Mouse (Mus musculus): ENCODE measurements around the gene Gch1. TPM values are rescaled to one million over a fixed set of nuclear protein-coding genes. Genes with fewer than 3 reads are reported as not detected.

Gene Gch1
- polyA plus RNA-seq, 1 experiment from 2014 or later = 9.7 TPM

DNA sequence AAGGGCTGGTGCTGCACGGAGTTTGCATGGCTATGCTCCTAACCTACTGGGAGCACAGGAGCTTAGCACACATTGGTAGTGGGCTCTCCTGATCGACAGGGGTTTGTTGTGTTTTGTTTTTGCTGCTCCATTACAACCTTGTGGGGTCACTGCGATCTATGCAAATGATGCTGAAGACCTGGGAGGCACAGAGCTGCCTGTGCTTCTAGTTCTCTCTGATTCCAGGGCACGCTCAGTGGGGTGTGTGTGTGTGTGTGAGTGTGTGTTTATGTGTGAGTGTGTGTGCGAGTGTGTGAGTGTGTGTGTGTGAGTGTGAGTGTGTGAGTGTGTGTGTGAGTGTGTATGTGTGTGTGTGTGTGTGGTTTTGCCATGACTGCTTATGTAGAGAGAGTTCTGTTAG lies 14.1 kb downstream of the Gch1 start:
- DNase-seq (ENCODE audit: low spot score) (no peak), ATAC-seq (no peak)
- no peak overlapping the region for H3K4me3 ChIP-seq (ENCODE audit: low read depth, low read length)
- no peak overlapping the region for H3K9ac ChIP-seq (replicated peaks; ENCODE audit: low read depth)
- H3K27me3 ChIP-seq (replicated peaks; ENCODE audit: insufficient read depth, low read length) = no peaks in the 10 kb centered on the region
- H3K9me3 ChIP-seq (ENCODE audit: low read length) = no peaks in the 10 kb centered on the region
- H3K27ac ChIP-seq (ENCODE audit: low read length) = no peak overlapping the region
- H3K4me1 ChIP-seq (ENCODE audit: insufficient read depth, low read depth, low read length) = peaks cover 9% of the 10 kb centered on the region; the same call in 1 of the 2 replicates
- no peak overlapping the region for H3K4me2 ChIP-seq (replicated peaks; ENCODE audit: low read depth, low read length)
- TF ChIP-seq EP300 (IDR thresholded peaks at IDR 0.05) = no peak
- no peak for TF ChIP-seq CTCF (IDR thresholded peaks at IDR 0.05)
- 73% methylated on average over 5 of the region's 5 CpGs for WGBS
- H3K36me3 ChIP-seq (ENCODE audit: insufficient read depth, low read length) = no peaks in the 10 kb centered on the region

DNA sequence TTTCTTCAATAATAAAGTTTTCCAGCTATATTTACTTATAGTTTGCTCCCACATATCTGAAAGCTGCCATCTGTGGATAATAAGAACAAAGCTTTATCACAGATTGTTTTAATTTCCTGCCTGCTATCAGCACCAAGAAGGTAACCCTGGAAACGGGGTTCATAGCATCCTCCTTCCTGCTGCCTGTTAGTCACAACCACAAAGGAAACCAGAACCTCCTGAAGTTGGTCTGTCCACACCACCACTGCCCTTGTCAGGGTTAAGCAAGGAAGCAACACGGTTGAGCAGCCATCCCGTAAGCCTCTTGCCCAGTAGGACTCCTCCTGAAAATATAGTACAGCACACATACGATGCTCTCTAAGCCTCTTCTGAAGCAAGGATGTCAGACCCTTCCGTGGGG lies 17.1 kb downstream of the Gch1 start:
- Histone ChIP-seq H3K9me3 (ENCODE audit: low read length) (no peaks in the 10 kb centered on the region), H3K27me3 (replicated peaks; ENCODE audit: insufficient read depth, low read length) (no peaks in the 10 kb centered on the region), H3K4me3 (ENCODE audit: low read depth, low read length) (no peak overlapping the region), H3K4me1 (ENCODE audit: insufficient read depth, low read depth, low read length) (no peaks in the 10 kb centered on the region), H3K36me3 (ENCODE audit: insufficient read depth, low read length) (no peaks in the 10 kb centered on the region), H3K27ac (ENCODE audit: low read length) (no peak overlapping the region), H3K9ac (replicated peaks; ENCODE audit: low read depth) (no peak overlapping the region), H3K4me2 (replicated peaks; ENCODE audit: low read depth, low read length) (no peak overlapping the region)
- WGBS = 63% methylated on average over 5 of the region's 5 CpGs
- no peak for TF ChIP-seq CTCF (IDR thresholded peaks at IDR 0.05)
- TF ChIP-seq EP300 (IDR thresholded peaks at IDR 0.05) = no peak
- DNase-seq (ENCODE audit: low spot score) (no peak), ATAC-seq (no peak)

DNA sequence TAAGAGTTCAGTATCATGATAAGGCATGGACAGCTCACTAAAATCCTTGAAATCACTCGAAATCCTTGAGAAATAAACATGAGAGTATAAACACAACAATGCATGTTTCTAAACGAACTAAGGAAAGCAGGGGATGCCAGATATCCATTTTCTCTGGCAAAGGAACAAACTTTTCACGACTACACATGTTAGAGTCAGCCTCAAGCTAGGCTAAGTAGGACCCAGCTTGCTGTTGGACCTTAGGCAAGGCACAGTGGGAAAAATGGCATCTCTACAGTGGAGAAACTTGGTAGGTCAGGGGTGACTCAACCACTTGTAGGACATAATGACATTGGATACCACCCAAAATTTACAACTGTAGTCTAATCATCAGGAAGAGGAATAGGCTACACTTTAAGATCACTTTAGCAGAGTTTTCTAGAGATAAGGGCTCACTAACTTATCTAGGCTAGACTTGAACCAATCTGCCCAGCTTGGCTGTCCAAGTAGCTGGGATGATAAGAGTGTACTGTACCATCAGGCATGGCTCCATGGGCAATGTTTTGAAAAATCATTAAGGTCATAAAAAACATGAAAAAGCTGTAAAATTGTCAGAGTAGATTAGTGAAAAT lies 18.6 kb downstream of the Gch1 start:
- TF ChIP-seq CTCF (IDR thresholded peaks at IDR 0.05) = no peak
- TF ChIP-seq EP300 (IDR thresholded peaks at IDR 0.05) = no peak
- no peak overlapping the region for H3K27ac ChIP-seq (ENCODE audit: low read length)
- H3K9ac ChIP-seq (replicated peaks; ENCODE audit: low read depth) = no peak overlapping the region
- H3K27me3 ChIP-seq (replicated peaks; ENCODE audit: insufficient read depth, low read length) = no peaks in the 10 kb centered on the region
- DNase-seq (ENCODE audit: low spot score) = no peak
- H3K9me3 ChIP-seq (ENCODE audit: low read length) = no peaks in the 10 kb centered on the region
- no peak for ATAC-seq
- H3K4me3 ChIP-seq (ENCODE audit: low read depth, low read length) = no peak overlapping the region
- H3K4me1 ChIP-seq (ENCODE audit: insufficient read depth, low read depth, low read length) = no peaks in the 10 kb centered on the region
- no peak overlapping the region for H3K4me2 ChIP-seq (replicated peaks; ENCODE audit: low read depth, low read length)
- H3K36me3 ChIP-seq (ENCODE audit: insufficient read depth, low read length) = no peaks in the 10 kb centered on the region
- 34% methylated on average over 3 of the region's 3 CpGs for WGBS

DNA sequence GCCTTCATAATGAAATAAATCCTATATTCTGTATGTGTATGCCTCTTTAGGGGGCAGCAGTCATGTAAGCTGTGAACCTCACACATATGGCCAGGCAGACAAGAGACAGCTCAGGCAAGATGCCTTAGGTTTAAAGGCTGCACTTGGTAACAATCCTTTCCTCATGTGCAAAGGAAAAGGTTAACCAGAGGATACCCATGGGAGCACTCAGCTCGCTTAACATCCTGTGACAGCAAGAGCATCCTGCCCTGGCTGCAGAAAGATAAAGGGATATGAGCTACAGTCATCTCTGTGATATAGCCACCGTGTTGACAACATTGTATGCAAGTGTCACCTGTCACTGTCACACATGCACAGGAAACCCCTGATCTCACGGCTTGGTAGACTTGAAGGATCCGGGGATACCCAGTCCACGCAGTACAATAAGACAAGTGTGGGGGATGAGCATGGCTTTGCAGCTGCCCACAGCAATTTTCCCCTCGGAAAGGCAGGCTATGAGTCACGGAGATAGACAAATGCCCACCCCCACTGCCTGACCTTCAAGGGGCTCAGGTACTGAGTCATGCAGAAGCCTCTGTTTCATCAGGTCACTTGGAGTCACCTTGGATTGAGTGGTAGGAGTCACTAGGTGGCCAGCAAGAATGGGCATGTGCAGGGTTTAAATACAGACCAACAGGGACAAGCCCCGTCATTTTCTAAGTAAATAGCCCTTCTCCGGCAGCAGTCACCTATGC lies 19.4 kb downstream of the Gch1 start:
- no peak for ATAC-seq
- H3K4me1 ChIP-seq (ENCODE audit: insufficient read depth, low read depth, low read length) = no peaks in the 10 kb centered on the region
- H3K36me3 ChIP-seq (ENCODE audit: insufficient read depth, low read length) = no peaks in the 10 kb centered on the region
- 61% methylated on average over 9 of the region's 9 CpGs for WGBS
- TF ChIP-seq CTCF (IDR thresholded peaks at IDR 0.05) (no peak), EP300 (IDR thresholded peaks at IDR 0.05) (no peak)
- H3K4me3 ChIP-seq (ENCODE audit: low read depth, low read length) = no peak overlapping the region
- no peak overlapping the region for H3K27ac ChIP-seq (ENCODE audit: low read length)
- no peak overlapping the region for H3K4me2 ChIP-seq (replicated peaks; ENCODE audit: low read depth, low read length)
- DNase-seq (ENCODE audit: low spot score) = no peak
- H3K9ac ChIP-seq (replicated peaks; ENCODE audit: low read depth) = no peak overlapping the region
- H3K9me3 ChIP-seq (ENCODE audit: low read length) = no peaks in the 10 kb centered on the region
- H3K27me3 ChIP-seq (replicated peaks; ENCODE audit: insufficient read depth, low read length) = no peaks in the 10 kb centered on the region

DNA sequence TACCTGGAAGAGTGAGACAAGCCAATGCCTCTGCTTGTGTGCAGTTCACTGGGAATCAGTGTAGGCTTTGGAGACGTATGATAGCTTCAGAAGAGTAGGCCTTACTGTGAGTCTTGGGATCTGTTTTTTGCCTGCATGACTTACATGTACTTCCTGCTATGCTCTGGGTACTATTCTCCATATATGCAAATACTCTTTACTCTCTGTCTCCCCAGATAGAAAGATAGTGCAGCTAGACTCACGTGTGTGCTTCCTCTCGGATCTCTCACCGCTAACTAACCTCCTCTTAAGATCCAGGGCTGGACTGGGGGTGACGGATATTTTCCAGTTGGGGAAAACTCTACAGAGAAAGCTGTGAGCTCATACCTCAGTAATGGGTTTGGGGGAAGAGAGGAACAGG lies 23.5 kb downstream of the Gch1 start:
- H3K27ac ChIP-seq (ENCODE audit: low read length) = no peak overlapping the region
- ATAC-seq (no peak), DNase-seq (ENCODE audit: low spot score) (no peak)
- no peaks in the 10 kb centered on the region for H3K4me1 ChIP-seq (ENCODE audit: insufficient read depth, low read depth, low read length)
- 81% methylated on average over 5 of the region's 5 CpGs for WGBS
- TF ChIP-seq EP300 (IDR thresholded peaks at IDR 0.05) (no peak), CTCF (IDR thresholded peaks at IDR 0.05) (no peak)
- H3K4me3 ChIP-seq (ENCODE audit: low read depth, low read length) = no peak overlapping the region
- H3K9ac ChIP-seq (replicated peaks; ENCODE audit: low read depth) = no peak overlapping the region
- no peaks in the 10 kb centered on the region for H3K9me3 ChIP-seq (ENCODE audit: low read length)
- no peaks in the 10 kb centered on the region for H3K36me3 ChIP-seq (ENCODE audit: insufficient read depth, low read length)
- no peaks in the 10 kb centered on the region for H3K27me3 ChIP-seq (replicated peaks; ENCODE audit: insufficient read depth, low read length)
- no peak overlapping the region for H3K4me2 ChIP-seq (replicated peaks; ENCODE audit: low read depth, low read length)

DNA sequence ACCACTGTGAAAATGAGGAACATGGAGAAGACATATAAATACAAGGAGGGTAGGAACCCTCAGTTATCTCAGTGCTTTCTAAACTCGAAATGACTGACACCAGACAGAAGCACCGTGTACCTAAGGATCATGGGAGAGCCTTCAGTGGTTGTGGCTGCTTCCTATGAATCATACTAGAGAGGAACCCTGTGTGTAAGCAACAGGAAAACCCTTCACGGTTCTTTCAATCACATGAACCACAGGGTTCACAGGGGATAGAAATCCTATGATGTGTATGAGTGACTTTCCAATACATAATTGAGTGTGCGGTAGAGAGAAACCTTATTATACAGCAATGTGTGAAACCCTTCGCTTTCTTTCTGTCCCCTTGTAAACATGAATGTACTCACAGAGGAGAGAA lies 24.1 kb downstream of the Gch1 start:
- H3K4me3 ChIP-seq (ENCODE audit: low read depth, low read length) = no peak overlapping the region
- no peaks in the 10 kb centered on the region for H3K9me3 ChIP-seq (ENCODE audit: low read length)
- no peak overlapping the region for H3K9ac ChIP-seq (replicated peaks; ENCODE audit: low read depth)
- 76% methylated on average over 5 of the region's 5 CpGs for WGBS
- no peaks in the 10 kb centered on the region for H3K27me3 ChIP-seq (replicated peaks; ENCODE audit: insufficient read depth, low read length)
- TF ChIP-seq EP300 (IDR thresholded peaks at IDR 0.05) = no peak
- TF ChIP-seq CTCF (IDR thresholded peaks at IDR 0.05) = no peak
- no peaks in the 10 kb centered on the region for H3K36me3 ChIP-seq (ENCODE audit: insufficient read depth, low read length)
- H3K4me2 ChIP-seq (replicated peaks; ENCODE audit: low read depth, low read length) = no peak overlapping the region
- no peak for DNase-seq (ENCODE audit: low spot score)
- ATAC-seq = no peak
- H3K4me1 ChIP-seq (ENCODE audit: insufficient read depth, low read depth, low read length) = no peaks in the 10 kb centered on the region
- no peak overlapping the region for H3K27ac ChIP-seq (ENCODE audit: low read length)
